ENCODE assay signal across 9 mouse cellular contexts in genomic region chr3:146761276-146761675, GRCm38 (mm10).
"Had no signal": no experiment of that assay in that cellular context is flagged by ENCODE, and none has a peak within 500 bp of the region (broad histone marks: within the 10 kb centered on the region; RNA-seq: fewer than 3 reads in every experiment).

No protein-coding gene starts in this region.

- H3K27me3 ChIP-seq: midbrain, embryonic 13.5 days had no signal

- H3K9me3 ChIP-seq: limb, embryonic 10.5 days; midbrain, embryonic 13.5 days had no signal

- H3K9ac ChIP-seq: midbrain, embryonic 13.5 days had no signal

- DNase-seq: kidney, adult 11 months; kidney, postnatal 14 days; lung, adult 18-20 months; right cerebral cortex, adult 18-20 months; right cerebral cortex, postnatal 25 days; thymus, postnatal 4 days had no signal

- H3K4me2 ChIP-seq: midbrain, embryonic 13.5 days had no signal

- ATAC-seq: midbrain, embryonic 13.5 days had no signal

- H3K4me3 ChIP-seq: left cerebral cortex, adult 2 months; limb, embryonic 10.5 days; midbrain, embryonic 13.5 days had no signal

- H3K27ac ChIP-seq: left cerebral cortex, adult 2 months; limb, embryonic 10.5 days; midbrain, embryonic 13.5 days had no signal
